Mouse (Mus musculus) erythroblast, embryonic 14.5 days (primary cell): ENCODE measurements around the gene Fn3krp.

Experiments used
- GATA1 ChIP-seq: IDR thresholded peaks from 2 replicates; pipeline ENCODE4 v1.6.1; 2012; ENCODE audit warnings: low read length, inconsistent platforms, mixed read lengths
- TAL1 ChIP-seq: IDR thresholded peaks from 3 replicates; pipeline ENCODE4 v1.6.1; 2012; ENCODE audit warnings: low read length, inconsistent platforms, mixed read lengths

GRCm38 (mm10) chr11:121373305-121373704 lies 47.9 kb upstream of the Fn3krp start:
- TF ChIP-seq TAL1 (no peak), GATA1 (no peak)
